Mouse (Mus musculus) spleen, adult 2 months (tissue): ENCODE measurements at regions not wholly inside any gene's neighbourhood (a gene's known extent, or its start where the extent isn't known, plus 50 kb on each side); places are given as distances from the start of the nearest gene placed in this dataset.

Experiments
- CTCF ChIP-seq: fragments of 200-500 bp; IDR thresholded peaks from 2 replicates; pipeline ENCODE4 v1.5.1; 2011; ENCODE audit warnings: mild to moderate bottlenecking, inconsistent platforms; ENCODE audit not compliant: insufficient read depth, insufficient read length, insufficient replicate concordance; ENCODE audit errors: extremely low read depth
- POLR2A ChIP-seq: fragments of 200-500 bp; IDR thresholded peaks from 2 replicates; pipeline ENCODE4 v1.6.1; 2011; ENCODE audit warnings: low read depth, low read length, inconsistent platforms

GRCm38 (mm10) chr14:48357441-48357840, 88.5 kb upstream of the Tmem260 start:
- TF ChIP-seq CTCF (no peak), POLR2A (no peak)
